Mouse (Mus musculus) lung, embryonic 14.5 days (tissue): ENCODE results near the gene Scube1. TPM values are rescaled to one million over a fixed set of nuclear protein-coding genes. Genes with fewer than 3 reads are reported as not detected.

Experiments
- ATAC-seq: fragments of 200-750 bp; cut with Nextera tagmentation; 2 replicates; pipeline ENCODE4 v1.8.0; 2017; ENCODE audit warnings: mild to moderate bottlenecking, moderate TSS enrichment, moderate library complexity; ENCODE audit not compliant: insufficient read depth
- DNase-seq: peaks from one replicate; pipeline ENCODE4 v3.0.0-alpha.2; 2015
- H3K27ac ChIP-seq: fragments of 300-500 bp; sonication (generic); 2 replicates; pipeline ENCODE4 v1.5.1; 2014; ENCODE audit warnings: low read depth, mild to moderate bottlenecking, moderate library complexity
- H3K27me3 ChIP-seq: fragments of 300-500 bp; sonication (generic); 2 replicates; pipeline ENCODE4 v1.6.1; 2014; ENCODE audit warnings: low read length, control low read depth; ENCODE audit not compliant: insufficient read depth
- H3K36me3 ChIP-seq: fragments of 300-500 bp; sonication (generic); 2 replicates; pipeline ENCODE4 v1.6.1; 2014; ENCODE audit warnings: control low read depth; ENCODE audit not compliant: insufficient read depth
- H3K4me1 ChIP-seq: fragments of 300-500 bp; sonication (generic); 2 replicates; pipeline ENCODE4 v1.6.1; 2014; ENCODE audit warnings: antibody characterized with exemption, control low read depth; ENCODE audit not compliant: insufficient read depth
- H3K4me2 ChIP-seq: fragments of 300-500 bp; sonication (generic); 2 replicates; pipeline ENCODE4 v1.6.1; 2014; ENCODE audit warnings: mild to moderate bottlenecking
- H3K4me3 ChIP-seq: fragments of 300-500 bp; sonication (generic); 2 replicates; pipeline ENCODE4 v1.5.1; 2014; ENCODE audit warnings: low read depth, low read length
- H3K9ac ChIP-seq: fragments of 300-500 bp; sonication (generic); 2 replicates; pipeline ENCODE4 v1.6.1; 2014
- H3K9me3 ChIP-seq: fragments of 300-500 bp; sonication (generic); 2 replicates; pipeline ENCODE4 v1.6.1; 2016; ENCODE audit warnings: low read depth, low read length, control low read depth
- CTCF ChIP-seq: IDR thresholded peaks from 2 replicates; pipeline ENCODE4 v1.5.1; 2016; ENCODE audit warnings: antibody characterized with exemption, low read depth
- WGBS: fragments of 180-500 bp; shearing (Covaris S2); extraction: QIAGEN DNeasy Blood & Tissue Kit; methylation state at CpG from one replicate; pipeline ENCODE4 v1.1.7; 2014; 5-methylcytosine and 5-hydroxymethylcytosine counted together
- polyA plus RNA-seq: library from polyadenylated mRNA; unstranded; fragments of >200 nt; fragmentation: Nextera tagmentation; extraction: Ambion mirVana; gene quantifications from 2 replicates; pipeline ENCODE4 v1.2.1, GENCODE M21; 2014

Scube1 gene
- polyA plus RNA-seq, 1 experiment from 2014 or later, result 6.0 TPM

GRCm38 (mm10) chr15:83560941-83561477 is 163.8 kb downstream of the Scube1 start:
- no peaks in the 10 kb centered on the region for H3K36me3 ChIP-seq
- H3K27me3 ChIP-seq, result no peaks in the 10 kb centered on the region
- no peaks in the 10 kb centered on the region for H3K9me3 ChIP-seq
- no peak for TF ChIP-seq CTCF
- 47% methylated on average over 5 of the region's 5 CpGs for WGBS
- H3K4me1 ChIP-seq, result peaks cover 11% of the 10 kb centered on the region
- no peak overlapping the region for H3K4me3 ChIP-seq
- no peak overlapping the region for H3K9ac ChIP-seq
- DNase-seq (no peak), ATAC-seq (no peak)
- H3K4me2 ChIP-seq, result no peak overlapping the region
- no peak overlapping the region for H3K27ac ChIP-seq

GRCm38 (mm10) chr15:83555161-83555974 is 169.5 kb downstream of the Scube1 start:
- H3K27ac ChIP-seq, result peak overlapping the region; percentile 92

More at GRCm38 (mm10) chr15:83555161-83555974, 169.5 kb downstream of the Scube1 start:
- Histone ChIP-seq H3K9me3 (no peaks in the 10 kb centered on the region), H3K4me1 (no peaks in the 10 kb centered on the region), H3K4me3 (peak overlapping the region; percentile 91), H3K36me3 (peaks cover 21% of the 10 kb centered on the region; the same call in 1 of the 2 replicates), H3K9ac (peak overlapping the region; percentile 93), H3K27me3 (no peaks in the 10 kb centered on the region), H3K4me2 (peak overlapping the region; percentile 88)
- ATAC-seq (peak; percentile 87), DNase-seq (peak; percentile 95)
- TF ChIP-seq CTCF, result no peak
- under 1% methylated on average over 74 of the region's 74 CpGs for WGBS

Other genes starting within 250 kb of the Scube1 start
- gene Ttll1, start 214.1 kb downstream of the Scube1 start, polyA plus RNA-seq, result 13.8 and 15.1 TPM in 2 replicates
- 12.1 and 14.2 TPM in 2 replicates for gene Bik, start 198.2 kb downstream of the Scube1 start, polyA plus RNA-seq
- 76.9 and 83.9 TPM in 2 replicates for gene Tspo, start 161.4 kb downstream of the Scube1 start, polyA plus RNA-seq
- 38.8 and 43.1 TPM in 2 replicates for gene Mcat, start 161.2 kb downstream of the Scube1 start, polyA plus RNA-seq
- 40.1 and 43.5 TPM in 2 replicates for gene Ttll12, start 129.9 kb downstream of the Scube1 start, polyA plus RNA-seq
- 0.99 and 1.4 TPM in 2 replicates for gene Mpped1, start 54.4 kb upstream of the Scube1 start, polyA plus RNA-seq